Mouse (Mus musculus): ENCODE measurements around the gene Rab3c. TPM values are rescaled to one million over a fixed set of nuclear protein-coding genes. Genes with fewer than 3 reads are reported as not detected.

Gene Rab3c
- polyA plus RNA-seq, 1 experiment from 2014 or later: 3.4 TPM

DNA sequence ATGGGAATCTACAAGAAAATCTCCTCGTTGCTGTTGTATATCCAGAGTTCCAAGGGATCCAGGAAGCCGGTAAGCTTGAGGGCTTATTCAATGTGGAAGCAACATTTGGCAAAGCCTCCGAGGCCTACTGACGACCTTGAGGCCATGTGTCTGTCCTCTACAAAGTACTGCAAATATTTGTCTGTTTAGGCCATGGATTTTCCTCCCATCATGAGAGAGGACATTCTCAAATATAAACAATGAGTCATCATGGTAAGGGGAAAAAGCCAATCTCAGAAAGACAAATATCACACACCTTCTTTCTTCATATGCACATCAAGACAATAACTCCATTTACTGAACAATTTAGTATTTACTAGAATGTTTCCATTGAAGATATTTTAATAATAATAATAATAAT lies 158.0 kb downstream of the Rab3c start:
- H3K4me1 ChIP-seq (ENCODE audit: control insufficient read depth, insufficient read depth, low read length): no peaks in the 10 kb centered on the region
- no peak overlapping the region for H3K9ac ChIP-seq (ENCODE audit: low read length)
- H3K36me3 ChIP-seq (ENCODE audit: control insufficient read depth, insufficient read depth, low read length): no peaks in the 10 kb centered on the region
- no peak overlapping the region for H3K4me3 ChIP-seq (replicated peaks; ENCODE audit: low read length)
- no peak overlapping the region for H3K27ac ChIP-seq (ENCODE audit: low read length)
- 54% methylated on average over 4 of the region's 4 CpGs for WGBS
- no peaks in the 10 kb centered on the region for H3K27me3 ChIP-seq (ENCODE audit: control insufficient read depth, insufficient read depth, low read length)
- H3K4me2 ChIP-seq (ENCODE audit: low read depth, low read length): no peak overlapping the region
- ATAC-seq (ENCODE audit: insufficient read depth, low FRiP score): no peak
- H3K9me3 ChIP-seq (replicated peaks; ENCODE audit: control insufficient read depth, low read length): no peaks in the 10 kb centered on the region

GRCm38 (mm10) chr13:110116892-110117291 lies 163.9 kb downstream of the Rab3c start:
- H3K27me3 ChIP-seq (ENCODE audit: control insufficient read depth, insufficient read depth, low read length): no peaks in the 10 kb centered on the region
- no peak overlapping the region for H3K4me2 ChIP-seq (ENCODE audit: low read depth, low read length)
- H3K4me3 ChIP-seq (replicated peaks; ENCODE audit: low read length): no peak overlapping the region
- no peak overlapping the region for H3K27ac ChIP-seq (ENCODE audit: low read length)
- H3K4me1 ChIP-seq (ENCODE audit: control insufficient read depth, insufficient read depth, low read length): no peaks in the 10 kb centered on the region
- H3K36me3 ChIP-seq (ENCODE audit: control insufficient read depth, insufficient read depth, low read length): no peaks in the 10 kb centered on the region
- no peak overlapping the region for H3K9ac ChIP-seq (ENCODE audit: low read length)
- H3K9me3 ChIP-seq (replicated peaks; ENCODE audit: control insufficient read depth, low read length): no peaks in the 10 kb centered on the region
- ATAC-seq (ENCODE audit: insufficient read depth, low FRiP score): no peak
- 85% methylated on average over 5 of the region's 5 CpGs for WGBS

DNA sequence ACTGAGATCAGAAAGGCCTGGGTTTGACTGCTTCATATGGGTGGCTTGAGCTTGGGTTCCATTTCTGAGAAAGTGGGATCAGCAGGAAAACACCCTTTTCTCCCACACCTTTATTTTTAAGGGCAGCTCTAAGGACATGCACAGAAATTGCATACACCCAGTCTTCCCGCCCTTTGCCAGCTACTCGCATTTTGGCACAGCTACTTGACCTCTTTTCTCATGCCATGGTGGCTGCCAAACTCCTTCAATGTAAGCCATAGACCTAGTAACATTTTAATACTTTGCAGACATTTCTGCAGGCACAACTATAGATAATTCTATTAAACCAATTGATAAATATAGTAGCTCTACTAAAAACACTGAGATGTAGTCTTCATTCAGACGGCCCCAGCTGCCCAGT lies 164.5 kb downstream of the Rab3c start:
- Histone ChIP-seq H3K4me2 (ENCODE audit: low read depth, low read length) (no peak overlapping the region), H3K4me3 (replicated peaks; ENCODE audit: low read length) (no peak overlapping the region), H3K36me3 (ENCODE audit: control insufficient read depth, insufficient read depth, low read length) (no peaks in the 10 kb centered on the region), H3K27ac (ENCODE audit: low read length) (no peak overlapping the region), H3K4me1 (ENCODE audit: control insufficient read depth, insufficient read depth, low read length) (no peaks in the 10 kb centered on the region), H3K27me3 (ENCODE audit: control insufficient read depth, insufficient read depth, low read length) (no peaks in the 10 kb centered on the region), H3K9ac (ENCODE audit: low read length) (no peak overlapping the region), H3K9me3 (replicated peaks; ENCODE audit: control insufficient read depth, low read length) (no peaks in the 10 kb centered on the region)
- ATAC-seq (ENCODE audit: insufficient read depth, low FRiP score): no peak
- WGBS: 82% methylated on average over 3 of the region's 3 CpGs

- H3K9me3 ChIP-seq (replicated peaks; ENCODE audit: control insufficient read depth, low read length): no peaks in the 10 kb centered on the region
- 56% methylated on average over 7 of the region's 7 CpGs for WGBS
- no peak overlapping the region for H3K9ac ChIP-seq (ENCODE audit: low read length)
- H3K27ac ChIP-seq (ENCODE audit: low read length): no peak overlapping the region
- no peaks in the 10 kb centered on the region for H3K4me1 ChIP-seq (ENCODE audit: control insufficient read depth, insufficient read depth, low read length)
- H3K27me3 ChIP-seq (ENCODE audit: control insufficient read depth, insufficient read depth, low read length): no peaks in the 10 kb centered on the region
- no peak for ATAC-seq (ENCODE audit: insufficient read depth, low FRiP score)
- no peak overlapping the region for H3K4me3 ChIP-seq (replicated peaks; ENCODE audit: low read length)
- H3K4me2 ChIP-seq (ENCODE audit: low read depth, low read length): no peak overlapping the region
- H3K36me3 ChIP-seq (ENCODE audit: control insufficient read depth, insufficient read depth, low read length): no peaks in the 10 kb centered on the region
Observed at GRCm38 (mm10) chr13:110114870-110115645, 165.7 kb downstream of the Rab3c start.

- WGBS: 88% methylated on average over 6 of the region's 6 CpGs
- ATAC-seq (ENCODE audit: insufficient read depth, low FRiP score): no peak
- no peaks in the 10 kb centered on the region for H3K9me3 ChIP-seq (replicated peaks; ENCODE audit: control insufficient read depth, low read length)
- H3K27ac ChIP-seq (ENCODE audit: low read length): no peak overlapping the region
- H3K4me2 ChIP-seq (ENCODE audit: low read depth, low read length): no peak overlapping the region
- H3K9ac ChIP-seq (ENCODE audit: low read length): no peak overlapping the region
- no peaks in the 10 kb centered on the region for H3K4me1 ChIP-seq (ENCODE audit: control insufficient read depth, insufficient read depth, low read length)
- H3K27me3 ChIP-seq (ENCODE audit: control insufficient read depth, insufficient read depth, low read length): no peaks in the 10 kb centered on the region
- H3K4me3 ChIP-seq (replicated peaks; ENCODE audit: low read length): no peak overlapping the region
- H3K36me3 ChIP-seq (ENCODE audit: control insufficient read depth, insufficient read depth, low read length): no peaks in the 10 kb centered on the region
Observed at GRCm38 (mm10) chr13:110113711-110114110, 167.1 kb downstream of the Rab3c start.

DNA sequence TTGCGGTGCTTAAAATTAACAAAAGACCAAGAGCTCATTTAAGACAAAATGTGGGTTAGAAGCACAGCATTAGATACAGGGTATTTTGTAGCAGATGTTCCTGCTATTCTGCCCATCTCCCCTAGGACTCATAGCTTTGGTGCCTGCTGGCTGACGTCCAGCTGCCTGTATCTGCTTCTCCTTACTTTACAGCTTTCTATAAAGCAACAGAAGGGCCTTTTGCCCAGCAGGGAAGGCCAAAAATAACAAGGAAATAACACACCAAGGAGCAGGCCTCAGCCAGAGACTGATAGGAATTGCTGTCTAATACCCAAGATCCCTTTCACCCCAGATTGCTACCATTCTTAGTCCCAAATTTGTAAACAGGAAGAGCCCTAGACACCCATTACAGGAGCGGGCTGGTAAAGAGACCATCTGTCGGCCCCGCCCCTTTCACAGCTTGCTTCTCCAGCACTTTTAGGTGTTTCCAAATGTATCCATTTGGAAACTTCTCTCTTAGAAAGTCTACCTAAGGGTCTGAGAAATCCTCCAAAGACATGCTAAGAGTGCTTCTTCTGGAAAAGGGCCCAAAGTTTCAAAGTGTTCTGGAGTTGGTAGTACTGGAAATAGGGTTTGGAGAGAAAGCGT lies 183.3 kb downstream of the Rab3c start:
- 73% methylated on average over 6 of the region's 6 CpGs for WGBS
- H3K4me1 ChIP-seq (ENCODE audit: control insufficient read depth, insufficient read depth, low read length): peaks cover 6% of the 10 kb centered on the region
- no peaks in the 10 kb centered on the region for H3K27me3 ChIP-seq (ENCODE audit: control insufficient read depth, insufficient read depth, low read length)
- ATAC-seq (ENCODE audit: insufficient read depth, low FRiP score): no peak
- no peaks in the 10 kb centered on the region for H3K9me3 ChIP-seq (replicated peaks; ENCODE audit: control insufficient read depth, low read length)
- H3K9ac ChIP-seq (ENCODE audit: low read length): no peak overlapping the region
- no peak overlapping the region for H3K4me3 ChIP-seq (replicated peaks; ENCODE audit: low read length)
- no peak overlapping the region for H3K4me2 ChIP-seq (ENCODE audit: low read depth, low read length)
- H3K36me3 ChIP-seq (ENCODE audit: control insufficient read depth, insufficient read depth, low read length): no peaks in the 10 kb centered on the region
- H3K27ac ChIP-seq (ENCODE audit: low read length): no peak overlapping the region

GRCm38 (mm10) chr13:110094998-110095397 lies 185.8 kb downstream of the Rab3c start:
- H3K4me1 ChIP-seq (ENCODE audit: control insufficient read depth, insufficient read depth, low read length): peaks cover 6% of the 10 kb centered on the region
- ATAC-seq (ENCODE audit: insufficient read depth, low FRiP score): no peak
- no peak overlapping the region for H3K9ac ChIP-seq (ENCODE audit: low read length)
- no peaks in the 10 kb centered on the region for H3K27me3 ChIP-seq (ENCODE audit: control insufficient read depth, insufficient read depth, low read length)
- 72% methylated on average over 6 of the region's 6 CpGs for WGBS
- no peak overlapping the region for H3K4me2 ChIP-seq (ENCODE audit: low read depth, low read length)
- no peak overlapping the region for H3K4me3 ChIP-seq (replicated peaks; ENCODE audit: low read length)
- H3K9me3 ChIP-seq (replicated peaks; ENCODE audit: control insufficient read depth, low read length): no peaks in the 10 kb centered on the region
- no peak overlapping the region for H3K27ac ChIP-seq (ENCODE audit: low read length)
- no peaks in the 10 kb centered on the region for H3K36me3 ChIP-seq (ENCODE audit: control insufficient read depth, insufficient read depth, low read length)

DNA sequence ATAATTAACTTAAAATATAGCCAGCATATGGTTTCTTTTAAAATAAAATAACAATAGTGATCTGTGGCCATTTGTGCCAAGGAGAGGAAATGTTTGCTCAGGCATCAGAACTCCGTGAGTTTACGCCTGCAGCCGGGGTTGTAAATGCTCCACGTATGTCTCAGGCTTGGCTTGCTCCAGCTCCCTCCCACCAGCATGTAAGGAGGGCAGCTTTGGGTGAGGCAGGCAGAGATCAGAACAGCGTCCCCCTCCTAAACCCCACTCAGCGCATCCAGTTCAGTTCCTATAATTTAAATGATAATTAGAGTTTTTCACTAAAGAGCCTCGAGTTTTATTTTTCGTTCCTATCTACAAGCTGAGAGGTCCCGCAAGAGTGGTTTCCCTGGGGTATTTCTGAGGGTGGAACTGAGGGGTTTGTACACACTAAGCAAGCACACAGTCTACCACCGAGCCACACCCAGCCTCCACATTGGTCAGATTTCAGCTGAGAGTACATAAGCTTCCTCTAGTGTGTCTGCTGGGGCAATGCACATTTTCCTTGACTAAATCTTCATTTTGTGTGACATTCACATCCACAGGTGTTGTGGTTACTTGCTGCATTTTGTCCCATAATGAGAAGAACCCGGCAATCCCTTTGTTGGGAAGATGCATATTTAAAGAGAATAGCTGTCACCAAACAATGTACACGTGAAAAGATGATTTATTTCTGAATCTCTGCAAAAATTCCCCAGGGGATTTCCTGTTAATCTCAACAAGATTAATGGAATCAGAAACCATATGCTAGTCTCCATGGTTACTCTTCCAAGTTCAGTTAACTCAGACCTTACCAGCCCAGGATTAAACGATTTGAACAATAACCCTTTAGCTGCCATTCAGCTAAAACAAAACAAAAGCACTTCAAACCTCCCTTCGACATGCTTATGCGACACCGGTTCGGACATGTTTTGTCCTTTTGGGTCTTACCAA lies 186.8 kb downstream of the Rab3c start:
- H3K4me2 ChIP-seq (ENCODE audit: low read depth, low read length): no peak overlapping the region
- H3K9ac ChIP-seq (ENCODE audit: low read length): no peak overlapping the region
- no peaks in the 10 kb centered on the region for H3K36me3 ChIP-seq (ENCODE audit: control insufficient read depth, insufficient read depth, low read length)
- H3K9me3 ChIP-seq (replicated peaks; ENCODE audit: control insufficient read depth, low read length): no peaks in the 10 kb centered on the region
- ATAC-seq (ENCODE audit: insufficient read depth, low FRiP score): no peak
- WGBS: 49% methylated on average over 17 of the region's 17 CpGs
- H3K4me3 ChIP-seq (replicated peaks; ENCODE audit: low read length): no peak overlapping the region
- H3K4me1 ChIP-seq (ENCODE audit: control insufficient read depth, insufficient read depth, low read length): peaks cover 6% of the 10 kb centered on the region
- no peaks in the 10 kb centered on the region for H3K27me3 ChIP-seq (ENCODE audit: control insufficient read depth, insufficient read depth, low read length)
- no peak overlapping the region for H3K27ac ChIP-seq (ENCODE audit: low read length)

GRCm38 (mm10) chr13:110083961-110084360 lies 196.8 kb downstream of the Rab3c start:
- 83% methylated on average over 8 of the region's 8 CpGs for WGBS
- Histone ChIP-seq H3K4me3 (replicated peaks; ENCODE audit: low read length) (no peak overlapping the region), H3K9ac (ENCODE audit: low read length) (no peak overlapping the region), H3K4me2 (ENCODE audit: low read depth, low read length) (no peak overlapping the region), H3K9me3 (replicated peaks; ENCODE audit: control insufficient read depth, low read length) (no peaks in the 10 kb centered on the region), H3K36me3 (ENCODE audit: control insufficient read depth, insufficient read depth, low read length) (no peaks in the 10 kb centered on the region), H3K27me3 (ENCODE audit: control insufficient read depth, insufficient read depth, low read length) (no peaks in the 10 kb centered on the region), H3K27ac (ENCODE audit: low read length) (no peak overlapping the region), H3K4me1 (ENCODE audit: control insufficient read depth, insufficient read depth, low read length) (no peaks in the 10 kb centered on the region)
- ATAC-seq (ENCODE audit: insufficient read depth, low FRiP score): no peak

All from stomach, embryonic 16.5 days (tissue).